ENCODE assay signal across 9 mouse cellular contexts in genomic region chr11:6768599-6769436, GRCm38 (mm10).
A peak's percentile ranks its signal among the peaks of the same experiment; 100 is the strongest.
DNase-seq lines count a peak whose midpoint lies in the region; ATAC-seq and TF ChIP-seq lines count a peak whose summit lies in the region.
"Had no signal": no experiment of that assay in that cellular context is flagged by ENCODE, and none has a peak within 500 bp of the region (broad histone marks: within the 10 kb centered on the region; RNA-seq: fewer than 3 reads in every experiment).

No protein-coding gene starts in this region.

- no peaks in the 10 kb centered on the region for H3K4me1 ChIP-seq in hindbrain, embryonic 13.5 days (replicated peaks)
- H3K4me1 ChIP-seq: limb, embryonic 15.5 days had no signal

- H3K36me3 ChIP-seq in hindbrain, embryonic 13.5 days, result no peaks in the 10 kb centered on the region
- H3K36me3 ChIP-seq: limb, embryonic 15.5 days had no signal

- 53% methylated on average over 22 of the region's 22 CpGs for WGBS in hindbrain, embryonic 13.5 days

- H3K9me3 ChIP-seq in hindbrain, embryonic 13.5 days, result no peaks in the 10 kb centered on the region
- H3K9me3 ChIP-seq: limb, embryonic 15.5 days had no signal

- in situ Hi-C loops in Patski (cut with MboI; ENCODE audit: low pct_unique_long_range_greater_than_20kb), result loop anchor here (5.0 to 25.0 kb wide), 4 partner anchors 64 to 386 kb away; no protein-coding TSS in a partner anchor

- H3K9ac ChIP-seq in hindbrain, embryonic 13.5 days, result no peak overlapping the region
- H3K9ac ChIP-seq: limb, embryonic 15.5 days had no signal

- POLR2A ChIA-PET in Patski (lab: Charles Lee), result no interaction called here

- H3K27me3 ChIP-seq in Patski, result no peaks in the 10 kb centered on the region
- peaks cover 7% of the 10 kb centered on the region; the same call in 1 of the 2 replicates for H3K27me3 ChIP-seq in hindbrain, embryonic 13.5 days
- H3K27me3 ChIP-seq: limb, embryonic 15.5 days had no signal

- no peak for DNase-seq in Patski (ENCODE audit: low read depth, low spot score)
- peak; percentile 86 for DNase-seq in cerebellum, adult 8-10 months
- peak; percentile 38 for DNase-seq in layer of hippocampus, adult 9-10 months (ENCODE audit: low spot score)
- peak; percentile 49 to 74 for DNase-seq in lung, postnatal 4 days
- DNase-seq in retina, postnatal 7 days (ENCODE audit: low read depth, low spot score), result peak; percentile 41
- peak; percentile 90 for DNase-seq in thymus, postnatal 4 days

- H3K4me2 ChIP-seq in hindbrain, embryonic 13.5 days, result no peak overlapping the region
- H3K4me2 ChIP-seq: limb, embryonic 15.5 days had no signal

- ATAC-seq in Patski, result peak; percentile 66
- ATAC-seq in frontal cortex, adult (ENCODE audit: low TSS enrichment), result peak; percentile 66
- peak; percentile 71; the same call in 1 of the 2 replicates for ATAC-seq in hindbrain, embryonic 13.5 days (ENCODE audit: low FRiP score)

- no peak overlapping the region for H3K4me3 ChIP-seq in hindbrain, embryonic 13.5 days
- H3K4me3 ChIP-seq: limb, embryonic 15.5 days had no signal

- TF ChIP-seq CTCF in Patski (IDR thresholded peaks at IDR 0.05), result peak; percentile 96

- no peak overlapping the region for H3K27ac ChIP-seq in hindbrain, embryonic 13.5 days
- H3K27ac ChIP-seq: limb, embryonic 15.5 days had no signal

- CTCF ChIA-PET in Patski (lab: Charles Lee), result interaction anchor here (1.0 to 1.8 kb wide), 5 partner anchors 81 to 113 kb away, joined by 3 to 7 read pairs (median 4); partner anchors contain the start of gene Ramp3
